Mouse (Mus musculus) left cerebral cortex, adult 11 months (tissue): ENCODE measurements around the gene Cpa4.

Experiments
- DNase-seq: peaks from one replicate; pipeline ENCODE4 v3.0.0; 2022; ENCODE audit warnings: low spot score

Gene Cpa4

DNA sequence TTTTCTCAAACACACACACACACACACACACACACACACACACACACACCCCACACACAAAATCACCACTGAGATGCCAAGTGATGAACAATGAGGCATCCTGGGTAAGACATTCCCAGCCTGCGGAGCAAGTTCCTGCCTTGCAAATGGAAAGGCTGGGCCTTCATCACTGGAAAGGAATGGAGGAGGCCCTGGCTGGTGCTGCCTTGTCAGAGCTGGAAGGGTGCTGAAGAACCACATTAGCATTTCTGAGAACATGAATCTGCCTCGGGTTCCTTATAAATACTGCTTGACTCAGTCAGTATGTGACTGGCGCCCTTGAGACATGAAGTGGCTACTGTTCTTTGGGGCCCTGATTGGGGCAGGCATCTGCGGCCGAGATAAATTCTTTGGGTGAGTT is at the start of gene Cpa4:
Gene Cpa4 (plus strand): TSS at position 301 of the 400 bp plus-strand sequence.
- DNase-seq = no peak

DNA sequence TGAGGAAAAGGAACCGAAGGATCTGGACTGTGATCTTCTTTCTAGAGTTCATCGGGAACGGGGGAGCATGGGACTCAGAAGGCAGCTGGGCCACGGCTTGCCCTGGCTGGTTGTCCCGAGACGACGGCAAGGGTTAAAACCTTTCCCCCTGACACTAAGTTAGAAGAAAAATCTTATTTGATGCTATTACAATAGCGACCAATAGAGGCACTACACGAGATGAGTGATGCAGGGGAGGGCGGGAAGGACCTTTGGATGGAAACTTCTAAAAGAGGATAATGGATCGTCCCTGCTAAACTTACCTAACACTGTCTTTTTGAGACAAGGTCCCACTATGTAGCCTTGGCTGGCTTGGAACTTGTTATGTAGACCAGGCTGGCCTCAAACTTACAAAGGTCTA is 47.8 kb upstream of the Cpa4 start:
- no peak for DNase-seq

DNA sequence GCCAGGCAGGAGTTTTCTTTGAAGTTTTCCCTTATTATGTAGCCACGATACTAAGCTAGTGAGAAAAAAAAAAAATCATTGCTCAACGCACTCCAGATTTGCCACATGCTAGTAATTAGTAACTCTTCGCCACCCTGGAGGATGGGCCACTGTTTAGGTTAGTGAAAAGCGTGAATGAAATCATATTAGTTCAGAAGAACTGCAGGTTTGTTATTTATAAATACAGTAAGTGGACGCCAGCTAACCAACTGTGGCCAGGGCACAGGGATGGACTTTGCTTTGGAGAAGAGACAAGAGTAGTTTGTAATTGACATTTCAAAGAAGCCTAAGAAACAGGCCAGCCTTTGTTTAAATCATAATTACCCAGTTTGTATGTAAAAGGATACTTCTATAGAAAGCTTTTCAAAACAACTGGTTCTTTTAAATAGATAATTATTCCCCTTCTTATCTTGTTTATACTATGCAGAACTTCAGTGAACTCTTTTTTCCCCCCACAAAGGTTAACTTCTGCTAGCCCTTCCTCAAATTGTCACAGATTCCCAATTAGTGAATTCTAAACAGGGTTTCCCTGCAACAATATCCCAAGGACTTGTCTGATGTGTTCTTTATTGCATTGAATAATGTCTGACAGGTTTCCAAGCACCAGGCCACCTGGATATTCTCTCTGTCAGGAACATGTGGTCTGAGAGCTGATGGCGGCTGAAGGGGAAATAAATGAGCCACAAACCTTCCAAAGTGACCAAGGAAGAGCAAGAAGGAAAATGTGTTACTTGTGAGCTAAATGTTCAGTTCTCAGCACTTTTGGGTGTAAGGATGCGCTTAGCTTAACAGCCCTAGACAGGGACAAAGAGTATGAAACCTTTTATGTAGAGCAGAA is 42.5 kb upstream of the Cpa4 start:
- no peak for DNase-seq

DNA sequence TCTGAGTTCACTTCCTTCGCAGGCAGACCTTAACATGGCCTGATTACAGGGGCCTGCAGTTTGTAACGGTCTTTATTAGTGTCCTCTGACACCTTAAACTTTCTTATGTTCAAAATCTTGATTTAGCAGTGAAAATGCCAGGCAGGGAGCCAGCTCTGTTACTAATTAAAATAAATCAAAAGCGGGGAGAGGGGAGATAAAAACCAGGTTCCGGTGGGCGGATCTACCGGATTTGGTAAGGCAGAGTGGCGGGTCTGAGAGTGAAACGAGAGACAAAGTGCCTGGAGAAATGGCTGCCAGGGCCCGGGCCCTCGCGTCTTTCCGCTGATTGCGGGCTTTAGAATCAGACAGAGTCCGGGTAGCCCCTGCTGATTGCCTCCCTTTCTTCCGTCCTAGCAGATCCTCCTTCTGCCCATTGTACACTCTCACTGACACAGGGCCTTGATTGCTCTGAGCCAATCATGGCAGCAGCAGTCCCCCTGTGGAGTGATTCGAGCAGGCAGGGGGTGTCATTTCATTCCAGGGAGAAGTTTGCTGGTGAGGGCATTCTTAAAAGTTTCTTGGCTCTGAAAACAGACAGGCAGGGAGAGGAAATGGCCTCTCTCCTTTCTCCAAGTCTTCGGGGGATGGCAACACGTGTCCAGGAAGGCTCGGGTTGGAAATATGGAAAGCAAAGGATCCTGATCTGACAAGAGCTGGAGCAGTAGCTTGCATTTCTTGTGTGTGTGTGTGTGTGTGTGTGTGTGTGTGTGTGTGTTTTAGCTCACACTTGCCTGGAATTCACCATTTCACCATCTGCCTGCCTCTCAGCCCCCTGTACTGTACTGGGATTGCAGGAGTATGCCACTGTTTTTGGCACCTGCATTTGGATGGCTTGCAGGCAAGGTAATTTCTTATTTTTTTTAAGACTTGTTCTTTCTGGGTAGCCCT is 41.3 kb upstream of the Cpa4 start:
- no peak for DNase-seq

DNA sequence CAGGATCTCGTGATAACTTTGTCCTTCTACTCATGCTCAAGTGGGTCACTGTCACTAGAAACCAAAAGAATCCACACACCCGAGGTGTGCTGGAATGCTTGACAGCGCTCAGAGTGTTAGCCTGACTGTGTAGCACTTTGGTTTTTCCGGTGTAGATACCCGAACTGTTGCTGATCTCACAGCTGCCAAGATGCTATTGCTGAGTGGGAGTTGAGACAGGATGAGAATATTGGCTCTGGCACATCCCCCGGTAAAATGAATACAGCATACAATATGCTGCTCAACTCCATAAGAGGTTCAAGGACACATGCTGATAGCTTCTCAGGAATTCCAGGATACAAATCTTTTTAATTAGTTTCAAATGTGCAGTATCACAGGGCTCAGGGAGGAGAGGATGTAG is 39.4 kb upstream of the Cpa4 start:
- no peak for DNase-seq

DNA sequence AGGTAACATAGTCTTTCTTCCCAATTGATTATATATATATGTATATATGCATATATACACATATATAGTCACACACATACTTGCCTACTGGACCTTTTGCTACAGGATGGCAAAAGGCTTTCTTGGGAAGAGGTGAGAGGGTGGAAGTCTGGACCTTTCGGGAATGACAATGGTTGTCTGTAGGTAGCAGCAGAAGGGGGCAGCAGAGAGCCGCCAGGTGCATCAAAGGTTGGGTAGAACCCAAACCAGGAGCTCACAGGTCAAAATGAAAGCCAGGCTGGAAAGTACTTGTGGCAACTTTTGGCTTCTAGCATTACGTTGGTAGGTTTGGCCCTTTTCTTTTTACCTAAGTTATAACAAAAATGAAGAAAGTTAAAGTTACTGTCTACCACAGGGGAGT is 32.8 kb upstream of the Cpa4 start:
- DNase-seq = no peak

DNA sequence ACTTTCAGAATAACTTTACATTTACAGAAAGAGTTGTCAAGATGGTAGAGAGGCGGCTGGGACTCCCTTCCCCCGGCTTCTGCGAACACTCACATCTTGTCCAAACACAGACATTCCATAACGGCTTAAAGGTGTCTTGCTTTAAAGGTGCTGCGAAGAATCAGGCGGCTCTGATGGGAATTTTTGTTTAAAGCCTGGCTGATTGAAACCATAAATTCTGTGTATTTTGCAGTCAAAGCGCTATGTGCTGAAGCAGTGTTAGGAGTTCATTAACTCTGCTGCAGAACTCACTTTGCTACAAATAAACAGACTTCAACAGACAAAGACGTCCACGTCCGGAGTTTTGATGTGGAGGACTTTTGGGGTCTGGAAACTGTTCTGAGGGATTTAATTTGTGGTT is 29.9 kb upstream of the Cpa4 start:
- no peak for DNase-seq

DNA sequence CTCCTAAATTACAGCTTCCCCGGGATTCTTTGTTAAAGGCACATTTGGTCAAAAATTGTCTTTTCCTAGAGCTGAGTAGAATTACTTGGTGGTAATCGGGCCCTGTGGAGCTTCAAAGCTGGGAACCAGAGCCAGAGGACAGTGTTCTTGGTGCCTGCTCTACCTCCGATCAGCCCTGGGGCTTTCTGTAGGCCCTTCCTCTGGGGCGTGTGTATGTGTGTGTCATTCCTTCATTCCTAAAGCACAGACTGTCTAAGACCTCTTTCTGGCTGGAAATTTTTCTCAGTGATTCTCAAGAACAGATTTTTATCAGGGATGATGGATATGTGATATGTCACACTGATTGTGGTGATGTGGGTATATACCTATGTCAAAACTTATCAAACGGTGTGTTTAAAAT is 29.4 kb upstream of the Cpa4 start:
- no peak for DNase-seq

DNA sequence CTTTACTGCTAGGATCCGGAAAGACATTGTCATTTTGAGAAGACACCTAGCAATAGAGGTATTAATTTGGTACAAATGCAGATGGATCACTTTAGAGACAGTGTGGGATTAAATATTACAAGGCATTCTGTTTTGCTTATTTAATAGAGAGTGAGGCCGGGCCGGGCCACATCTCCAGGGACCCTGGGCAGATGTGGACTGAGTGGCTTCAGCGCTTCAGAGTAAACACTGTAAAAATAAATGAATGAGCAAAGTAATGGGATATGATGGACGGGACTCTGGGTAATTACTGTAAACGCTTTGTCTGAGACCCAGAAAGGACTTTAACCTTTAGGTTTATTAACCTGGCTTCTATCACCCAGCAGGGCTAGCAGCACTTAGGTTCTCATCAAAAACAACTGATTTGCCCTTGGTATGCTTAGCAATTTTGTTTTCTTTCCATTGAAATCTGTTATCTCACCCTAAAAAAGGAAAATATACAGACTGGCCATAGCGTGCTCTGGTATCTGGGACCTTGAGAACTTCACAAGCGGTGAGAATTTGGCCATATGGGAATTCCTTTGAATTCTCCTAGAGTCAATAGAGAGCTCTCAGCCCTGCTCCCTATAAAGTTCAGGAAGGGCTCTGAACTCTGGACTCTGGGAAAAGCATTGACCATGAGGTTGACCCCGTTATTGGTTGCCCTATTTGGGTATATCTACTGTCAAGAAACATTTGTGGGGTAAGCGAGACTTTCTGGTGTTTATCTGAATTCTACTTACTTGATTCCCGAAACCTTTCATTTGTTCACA is 27.0 kb upstream of the Cpa4 start, which contains the start of gene Cpa2:
Gene Cpa2 (plus strand): TSS at position 574 of the 791 bp plus-strand sequence.
- DNase-seq = no peak

DNA sequence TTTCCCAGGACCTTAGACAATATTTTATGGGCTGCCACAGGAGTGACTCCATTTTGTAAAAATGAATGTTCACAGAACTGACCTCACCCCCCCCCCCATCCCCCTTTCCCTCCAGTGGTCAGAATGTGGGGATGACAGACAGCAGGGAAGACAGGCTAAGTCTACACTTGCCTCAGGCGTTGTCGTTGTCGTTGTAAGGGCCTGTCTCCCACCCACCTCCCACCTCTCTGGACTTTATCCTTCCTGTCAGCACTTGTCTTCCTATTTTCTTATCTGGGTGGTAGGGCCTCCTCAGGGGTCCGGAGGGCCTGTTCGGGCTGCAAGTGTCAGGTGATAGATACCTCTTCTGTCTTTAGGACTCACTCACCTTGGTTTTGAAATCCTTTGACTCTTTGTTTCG is 25.9 kb upstream of the Cpa4 start:
- DNase-seq = no peak

DNA sequence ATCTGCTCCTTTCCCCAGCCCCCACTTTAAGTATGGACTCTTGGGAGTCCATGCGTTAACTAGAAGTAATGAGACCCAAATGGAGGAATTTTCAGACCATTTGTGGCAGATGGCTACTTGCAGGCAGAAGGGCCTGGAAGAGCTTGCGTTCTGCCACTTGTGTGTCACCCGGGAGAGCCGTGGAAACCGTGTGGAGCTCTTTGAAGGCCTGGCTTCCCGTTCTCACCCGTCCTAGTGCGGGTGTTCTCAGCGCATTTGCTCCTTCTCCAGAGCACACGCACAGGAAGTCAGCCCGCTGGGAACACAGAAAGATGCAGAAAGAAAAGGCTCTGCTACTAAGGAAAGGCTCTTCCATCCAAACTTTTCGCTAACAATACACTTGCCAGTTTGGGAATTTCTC is 25.1 kb upstream of the Cpa4 start:
- DNase-seq = no peak

DNA sequence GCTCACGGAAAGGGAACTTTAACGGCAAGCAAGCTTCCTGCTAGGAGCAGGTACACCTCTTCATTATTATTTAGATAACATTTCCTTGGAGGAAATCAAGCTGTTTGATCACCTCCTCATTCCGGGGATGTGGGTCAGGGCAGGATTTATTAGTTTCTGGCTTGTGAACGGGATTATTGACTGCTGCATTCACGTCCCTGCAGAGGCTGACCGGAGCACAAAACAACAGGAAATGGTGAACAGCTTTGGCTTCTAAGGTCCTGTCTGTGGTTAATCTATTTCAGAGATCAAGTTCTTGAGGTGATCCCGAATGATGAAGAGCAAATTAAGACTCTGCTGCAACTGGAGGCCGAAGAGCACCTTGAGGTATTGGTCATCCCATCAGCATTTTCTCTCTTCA is 24.3 kb upstream of the Cpa4 start:
- no peak for DNase-seq

DNA sequence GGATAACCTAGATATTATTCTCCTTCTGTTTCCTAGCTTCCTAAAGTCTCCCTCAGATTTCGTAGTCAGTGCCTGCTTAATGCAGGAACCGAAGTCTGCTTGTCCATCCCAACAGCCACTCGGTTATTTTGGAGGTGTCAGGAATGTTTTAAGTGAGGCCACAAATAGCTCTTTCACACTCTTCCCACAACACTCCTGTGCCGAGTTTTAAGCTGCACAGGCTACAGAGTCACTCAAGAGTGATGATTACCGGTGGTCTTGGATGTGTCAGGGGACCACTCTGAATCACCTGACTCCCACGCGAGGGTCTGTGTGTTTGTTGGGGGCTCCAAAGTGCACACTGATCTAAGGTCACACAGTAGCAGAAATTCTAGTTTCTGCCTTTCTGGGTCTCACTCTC is 22.5 kb upstream of the Cpa4 start:
- no peak for DNase-seq

DNA sequence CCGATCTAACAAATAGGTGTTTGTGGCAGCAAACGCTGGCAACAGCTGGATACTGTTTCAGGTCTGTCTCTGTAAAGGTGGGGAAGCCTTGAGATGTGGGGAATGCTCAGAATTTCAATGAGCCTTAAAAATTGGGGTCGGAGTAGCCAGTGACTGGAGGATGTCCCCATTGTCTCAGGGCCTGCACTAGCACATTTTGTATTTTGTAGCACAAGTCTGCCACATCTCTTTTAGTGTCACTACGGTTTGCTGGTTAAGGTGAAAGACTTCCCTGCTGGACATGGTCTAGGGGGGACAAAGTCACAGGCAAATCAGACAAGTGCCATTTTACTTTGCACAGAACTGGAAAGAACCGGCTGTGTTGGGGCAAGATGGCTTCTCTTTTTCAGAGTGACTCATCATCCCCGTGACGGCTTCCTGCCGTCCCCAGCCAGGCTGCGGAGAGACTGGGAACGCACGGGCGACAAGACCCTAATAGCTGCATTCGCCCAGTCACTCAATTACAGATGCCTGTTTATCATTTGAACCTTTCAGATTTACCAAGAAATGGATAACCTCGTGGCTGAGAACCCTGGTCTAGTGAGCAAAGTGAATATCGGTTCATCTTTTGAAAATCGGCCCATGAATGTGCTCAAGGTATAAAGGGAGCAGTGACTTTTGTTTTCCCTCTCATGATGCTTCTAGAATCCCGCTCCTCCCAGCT is 21.4 kb upstream of the Cpa4 start:
- DNase-seq = no peak

DNA sequence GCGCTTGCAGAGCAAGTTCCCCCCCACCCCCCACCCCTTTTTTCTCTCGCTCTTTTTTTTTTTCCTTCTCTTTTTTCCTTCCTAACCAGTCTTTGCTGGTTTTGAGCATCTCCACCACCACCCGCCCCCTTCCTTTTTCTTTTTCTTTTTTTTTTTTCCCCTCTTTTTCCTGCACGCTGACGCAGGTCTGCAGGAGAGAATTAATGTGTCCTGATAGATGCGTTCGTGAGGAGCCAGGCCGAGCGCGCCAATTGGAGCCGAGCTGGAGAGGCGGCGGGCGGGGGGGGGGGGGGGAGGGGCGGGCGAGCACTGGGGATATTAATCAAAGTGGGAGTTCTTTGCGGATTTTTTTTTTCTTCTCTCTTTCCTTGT is 20.9 kb upstream of the Cpa4 start:
- no peak for DNase-seq

DNA sequence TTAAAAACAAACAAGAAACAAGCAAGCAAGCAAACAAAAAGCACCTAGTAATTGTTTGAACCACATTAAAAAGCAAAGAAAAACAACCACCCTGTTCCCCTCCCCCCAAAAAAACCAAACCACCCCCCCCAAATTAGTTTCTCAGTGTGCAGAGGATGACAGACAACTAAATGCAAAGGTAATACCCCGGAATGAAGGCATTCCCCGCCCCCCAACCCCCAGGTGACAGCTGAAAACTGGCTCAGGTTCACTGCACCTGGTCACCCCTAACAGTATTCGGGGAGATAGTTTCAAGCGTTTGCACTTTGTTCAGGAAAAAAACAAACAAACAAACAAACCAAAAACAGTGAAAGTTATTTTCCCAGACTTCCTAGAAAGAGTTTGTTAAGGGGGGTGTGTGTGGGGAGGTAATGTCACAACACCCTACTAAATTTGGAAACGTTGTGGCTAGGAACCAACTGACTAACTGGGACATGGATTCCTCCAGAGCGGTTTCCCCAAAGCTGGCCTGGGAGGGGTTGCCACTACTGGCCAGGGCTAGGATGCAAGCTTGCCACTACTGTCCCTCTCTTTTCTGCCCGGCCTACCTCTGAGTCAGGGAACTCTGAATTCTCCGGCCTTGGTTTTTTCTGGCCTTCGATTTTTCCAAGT is 20.4 kb upstream of the Cpa4 start:
- DNase-seq = no peak

DNA sequence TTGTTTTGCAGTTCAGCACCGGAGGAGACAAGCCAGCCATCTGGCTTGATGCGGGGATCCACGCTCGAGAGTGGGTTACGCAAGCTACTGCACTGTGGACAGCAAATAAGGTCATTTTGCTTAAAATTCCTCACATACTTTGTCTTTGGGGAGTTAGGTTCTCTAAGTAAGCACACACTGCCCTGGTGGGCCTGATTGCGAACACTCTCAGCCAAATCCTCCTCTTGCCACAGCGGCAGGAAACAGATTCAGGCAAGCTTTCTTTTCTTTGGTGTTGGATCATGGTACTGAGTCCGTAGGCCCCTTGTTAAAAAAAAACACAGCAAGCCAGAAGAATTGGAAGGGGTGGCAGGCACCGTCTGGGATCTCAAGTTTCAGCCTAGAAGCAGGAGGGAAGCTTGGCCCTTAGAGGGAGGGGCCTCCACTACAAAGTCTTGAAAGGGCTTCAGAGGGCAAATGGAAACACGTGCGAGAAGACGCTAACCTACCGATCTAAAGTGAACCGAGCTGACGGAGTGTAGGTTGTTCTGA is 18.9 kb upstream of the Cpa4 start:
- no peak for DNase-seq

DNA sequence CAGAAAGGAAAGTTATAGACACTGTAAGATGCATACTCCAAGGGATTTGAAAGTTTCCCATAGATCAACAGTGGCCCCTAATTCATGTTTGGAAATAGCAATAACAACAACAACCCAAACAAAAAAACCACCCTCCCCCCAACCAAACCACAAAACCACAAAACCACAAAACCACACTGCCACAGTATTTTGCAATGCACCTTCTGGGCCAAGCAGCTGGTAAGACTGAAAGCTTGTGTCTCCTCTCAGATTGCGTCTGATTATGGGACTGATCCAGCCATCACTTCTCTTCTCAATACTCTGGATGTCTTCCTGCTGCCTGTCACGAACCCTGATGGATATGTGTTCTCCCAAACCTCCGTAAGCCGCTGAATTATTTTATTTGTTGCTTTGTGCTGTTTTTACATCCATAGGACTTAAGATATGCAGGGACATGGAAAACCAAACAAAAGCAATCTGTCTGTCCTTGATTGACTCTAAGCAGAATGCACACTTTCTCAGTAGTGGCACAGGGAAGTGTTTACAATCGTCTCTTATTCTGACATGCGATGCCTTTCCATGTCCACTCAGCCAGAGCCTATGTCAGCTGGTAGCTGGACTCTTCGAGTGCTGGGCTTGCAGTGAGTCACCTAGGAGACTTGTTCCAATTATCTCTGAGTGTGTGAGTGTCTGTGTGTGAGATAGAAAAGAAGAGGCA is 17.5 kb upstream of the Cpa4 start:
- no peak for DNase-seq

DNA sequence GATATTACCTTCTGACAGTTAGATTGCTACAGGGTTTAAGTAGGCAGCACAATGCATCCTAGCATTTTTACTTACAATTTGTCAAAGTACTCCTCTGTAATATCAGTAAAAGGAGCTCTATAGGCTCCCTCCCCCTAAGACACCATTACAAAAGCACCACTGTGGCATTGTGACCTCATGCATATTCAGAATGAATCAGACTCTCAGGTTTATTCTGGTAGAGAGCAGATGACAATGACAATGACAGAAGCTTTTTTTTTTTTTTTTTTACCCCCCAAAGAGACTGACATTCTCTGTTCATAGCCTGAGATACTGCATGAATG is 17.0 kb upstream of the Cpa4 start:
- DNase-seq = no peak
